Mouse (Mus musculus): Measurements from ENCODE around the gene Kcnn4.

- TF ChIP-seq CTCF (IDR thresholded peaks at IDR 0.05; ENCODE audit: borderline replicate concordance, insufficient read depth, low read length) (no peak), POLR2A (IDR thresholded peaks at IDR 0.05; ENCODE audit: low read depth, low read length) (no peak)
Measured at GRCm38 (mm10) chr7:24379934-24380333, 9.9 kb downstream of the Kcnn4 start.

All from embryonic fibroblast, embryonic 13.5 days (primary cell).